Mouse (Mus musculus) 3T3-L1 (cell line): ENCODE data around the gene Slc39a11.
A peak's percentile ranks its signal among the peaks of the same experiment; 100 is the strongest.

Experiments used
- DNase-seq: peaks from one replicate; pipeline ENCODE4 v3.0.0-alpha.2; 2015; ENCODE audit warnings: low read depth, low spot score

The Slc39a11 gene

GRCm38 (mm10) chr11:113633398-113633797, 16.5 kb downstream of the Slc39a11 start:
- DNase-seq = no peak

DNA sequence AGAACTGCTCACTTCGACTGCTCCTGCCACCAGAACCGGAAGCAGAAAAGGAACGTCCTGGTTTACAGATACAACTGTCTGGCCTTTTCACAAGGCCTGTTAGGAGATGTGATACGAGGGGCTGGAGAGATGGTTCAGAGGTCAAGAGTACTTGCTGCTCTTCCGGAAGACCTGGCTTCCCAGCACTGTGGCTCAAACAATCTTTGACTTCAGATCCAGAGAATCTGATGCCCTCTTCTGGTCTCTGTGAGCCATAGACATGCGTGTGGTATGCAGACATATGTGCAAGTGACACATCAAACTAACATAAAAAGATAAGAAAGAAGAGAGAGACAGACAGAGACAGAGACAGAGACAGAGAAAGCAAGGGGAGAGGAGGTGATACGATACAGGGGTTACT, 17.6 kb downstream of the Slc39a11 start:
- no peak for DNase-seq

- DNase-seq = no peak
Observed at GRCm38 (mm10) chr11:113631862-113632261, 18.0 kb downstream of the Slc39a11 start.

- DNase-seq = no peak
Observed at GRCm38 (mm10) chr11:113631302-113631701, 18.6 kb downstream of the Slc39a11 start.

DNA sequence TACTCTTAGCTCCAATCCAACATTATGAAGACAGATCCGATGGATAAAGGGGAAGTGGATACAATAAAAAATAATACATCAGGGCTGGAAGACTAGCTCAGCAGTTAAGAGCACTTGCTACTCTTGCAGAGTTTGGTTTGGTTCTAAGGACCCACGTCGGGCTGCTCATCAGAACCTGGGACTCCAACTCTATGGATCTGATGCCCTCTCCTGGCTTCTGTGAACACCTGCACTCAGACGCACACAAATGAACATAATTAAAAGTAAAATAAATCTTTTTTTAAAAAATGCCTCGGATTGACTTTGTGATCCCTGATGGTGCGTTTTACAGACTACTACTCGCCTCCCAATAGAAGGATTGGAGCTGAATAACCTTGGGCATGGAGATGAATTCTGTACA, 19.2 kb downstream of the Slc39a11 start:
- DNase-seq = peak; percentile 53

DNA sequence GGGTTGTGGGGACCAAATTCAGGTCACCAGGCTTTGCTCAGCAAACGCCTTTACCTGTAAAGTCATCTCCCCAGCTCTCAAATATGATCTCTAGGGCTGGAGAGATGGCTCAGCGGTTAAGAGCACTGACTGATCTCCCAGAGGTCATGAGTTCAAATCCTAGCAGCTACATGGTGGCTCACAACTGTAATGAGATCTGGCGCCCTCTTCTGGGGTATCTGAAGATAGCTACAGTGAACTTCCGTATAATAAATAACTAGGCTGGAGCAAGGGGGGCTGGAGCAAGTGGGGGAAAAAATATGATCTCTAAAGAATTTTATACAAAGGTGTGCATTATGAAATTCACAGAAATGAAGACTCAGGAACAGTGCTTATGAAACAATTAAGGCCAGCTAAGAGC, 22.1 kb downstream of the Slc39a11 start:
- peak; percentile 54 for DNase-seq

DNA sequence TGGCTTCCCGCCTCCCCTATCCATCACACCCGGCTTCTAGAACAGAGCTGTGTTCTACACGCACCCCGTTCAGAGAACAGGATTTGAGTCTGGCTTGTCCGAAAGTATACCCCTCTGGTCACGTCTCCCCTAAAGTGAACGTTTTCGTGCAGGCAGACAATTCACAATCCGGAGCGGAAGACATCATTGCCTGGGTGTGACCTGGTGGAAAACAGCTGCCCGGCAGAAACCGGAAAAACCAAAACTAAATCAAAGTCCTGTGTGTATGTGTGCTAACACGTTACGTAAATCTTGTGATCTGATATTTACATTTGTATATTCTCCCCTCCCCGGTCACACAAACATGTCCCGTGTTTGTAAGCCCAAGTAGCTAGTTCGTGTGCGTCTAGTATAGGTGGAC, 24.4 kb downstream of the Slc39a11 start:
- DNase-seq = no peak

DNA sequence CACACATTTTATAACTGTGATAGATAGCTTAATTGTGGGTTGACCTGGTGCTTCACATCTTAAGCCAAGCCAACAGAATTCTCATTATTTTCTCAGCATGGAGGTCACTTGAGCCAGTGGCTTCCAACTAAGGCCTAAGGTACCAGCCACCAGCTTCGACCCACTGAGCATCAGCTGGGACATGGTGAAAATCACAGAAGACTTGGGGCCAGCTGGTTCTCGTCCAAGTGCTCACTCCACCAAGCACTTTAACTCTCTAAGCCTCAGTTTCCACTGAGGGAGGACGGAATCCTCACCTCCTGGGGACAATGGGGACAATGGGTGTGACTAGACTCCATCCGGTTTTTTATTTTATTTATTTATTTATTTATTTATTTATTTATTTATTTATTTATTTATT, 27.9 kb downstream of the Slc39a11 start:
- no peak for DNase-seq

DNA sequence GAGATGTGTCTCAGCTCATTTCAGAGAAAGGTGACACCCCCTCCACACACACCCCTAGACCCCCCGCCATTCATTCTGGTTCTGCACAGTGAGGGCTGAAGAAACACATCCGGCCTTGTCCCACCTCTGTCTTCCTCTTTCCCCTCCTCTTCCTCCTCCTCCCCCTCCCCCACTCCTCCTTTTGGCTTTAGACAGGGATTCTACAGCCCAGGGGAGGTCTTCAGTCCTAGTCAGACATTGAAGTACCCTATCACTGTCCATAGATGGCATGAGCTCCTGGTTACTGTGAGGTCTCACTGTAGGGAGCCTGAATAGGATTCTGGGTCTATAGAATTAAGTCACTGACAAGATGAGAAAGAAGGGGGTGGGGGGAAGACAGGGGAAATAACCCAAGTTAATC, 28.9 kb downstream of the Slc39a11 start:
- no peak for DNase-seq

DNA sequence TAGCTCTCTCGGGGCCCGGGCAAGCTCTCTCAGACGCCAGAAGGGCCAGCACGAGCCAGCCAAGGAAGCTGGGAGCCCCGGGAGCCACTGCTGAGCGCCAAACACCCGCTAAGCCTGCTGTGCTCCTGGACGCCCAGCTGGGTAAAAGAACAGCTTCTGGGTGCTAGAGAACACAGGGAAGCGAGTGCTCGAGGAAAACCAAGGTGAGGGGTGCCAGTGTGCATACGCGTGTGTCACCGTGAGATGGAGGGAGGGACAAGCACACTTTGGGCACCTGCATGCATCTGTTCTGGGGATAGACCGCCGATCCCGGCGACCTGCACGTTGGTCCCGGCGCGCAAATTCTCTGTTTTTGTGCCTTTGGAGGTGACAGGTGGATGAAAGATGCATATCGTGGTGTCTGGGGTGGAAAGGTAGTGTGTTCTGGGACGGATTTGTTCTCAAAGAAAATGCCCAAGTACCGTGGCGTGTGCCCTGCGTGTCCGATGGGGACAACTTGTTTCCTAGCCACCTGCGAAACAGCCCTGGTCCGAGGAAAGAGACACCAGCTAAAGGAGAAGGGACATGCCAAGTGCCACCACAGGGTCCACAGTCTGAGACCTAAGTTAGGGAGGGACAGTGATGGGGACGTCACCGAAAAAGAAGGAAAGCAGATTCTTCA, 30.3 kb downstream of the Slc39a11 start:
- no peak for DNase-seq

- DNase-seq = no peak
Observed at GRCm38 (mm10) chr11:113618672-113619419, 31.0 kb downstream of the Slc39a11 start, which contains the start of gene Sstr2. Sstr2 (plus strand) TSS chr11:113619342.

DNA sequence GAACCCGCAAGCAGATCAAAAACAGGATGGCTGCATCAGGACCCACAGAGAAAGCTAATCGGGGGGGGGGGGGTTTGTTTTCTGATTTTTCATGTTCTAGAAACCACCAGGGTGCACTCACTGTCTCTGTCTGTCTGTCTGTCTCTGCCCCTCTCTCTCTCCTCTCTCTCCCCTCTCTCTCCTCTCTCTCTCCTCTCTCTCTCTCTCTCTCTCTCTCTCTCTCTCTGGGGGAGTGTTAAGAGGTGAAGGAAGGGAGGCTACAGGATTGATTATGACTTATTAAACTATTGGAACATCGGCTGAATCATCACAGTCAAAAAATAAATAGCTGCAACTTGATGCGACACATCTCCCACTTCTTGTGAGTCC, 31.6 kb downstream of the Slc39a11 start:
- DNase-seq = no peak

GRCm38 (mm10) chr11:113617132-113617911, 32.6 kb downstream of the Slc39a11 start:
- DNase-seq = peak; percentile 83

DNA sequence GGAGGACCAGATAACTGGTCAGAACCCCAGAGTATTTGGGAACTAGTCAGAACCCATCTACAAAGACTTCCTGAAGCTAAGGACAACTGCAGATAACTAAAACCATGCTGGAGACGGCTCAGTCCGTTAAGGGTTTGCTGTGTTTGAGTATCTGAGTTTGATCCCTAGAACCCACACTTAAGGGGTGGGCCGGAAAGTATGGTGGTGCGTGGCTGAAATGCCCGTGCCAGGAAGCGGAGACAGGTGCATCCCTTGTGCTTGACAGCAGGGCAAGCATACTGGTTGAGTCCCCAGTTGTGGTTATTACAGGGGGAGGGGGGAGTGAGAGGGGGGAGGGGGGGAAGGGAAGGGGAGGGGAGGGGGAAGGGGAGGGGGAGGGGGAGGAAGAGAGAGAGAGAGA, 35.4 kb downstream of the Slc39a11 start:
- DNase-seq = no peak

DNA sequence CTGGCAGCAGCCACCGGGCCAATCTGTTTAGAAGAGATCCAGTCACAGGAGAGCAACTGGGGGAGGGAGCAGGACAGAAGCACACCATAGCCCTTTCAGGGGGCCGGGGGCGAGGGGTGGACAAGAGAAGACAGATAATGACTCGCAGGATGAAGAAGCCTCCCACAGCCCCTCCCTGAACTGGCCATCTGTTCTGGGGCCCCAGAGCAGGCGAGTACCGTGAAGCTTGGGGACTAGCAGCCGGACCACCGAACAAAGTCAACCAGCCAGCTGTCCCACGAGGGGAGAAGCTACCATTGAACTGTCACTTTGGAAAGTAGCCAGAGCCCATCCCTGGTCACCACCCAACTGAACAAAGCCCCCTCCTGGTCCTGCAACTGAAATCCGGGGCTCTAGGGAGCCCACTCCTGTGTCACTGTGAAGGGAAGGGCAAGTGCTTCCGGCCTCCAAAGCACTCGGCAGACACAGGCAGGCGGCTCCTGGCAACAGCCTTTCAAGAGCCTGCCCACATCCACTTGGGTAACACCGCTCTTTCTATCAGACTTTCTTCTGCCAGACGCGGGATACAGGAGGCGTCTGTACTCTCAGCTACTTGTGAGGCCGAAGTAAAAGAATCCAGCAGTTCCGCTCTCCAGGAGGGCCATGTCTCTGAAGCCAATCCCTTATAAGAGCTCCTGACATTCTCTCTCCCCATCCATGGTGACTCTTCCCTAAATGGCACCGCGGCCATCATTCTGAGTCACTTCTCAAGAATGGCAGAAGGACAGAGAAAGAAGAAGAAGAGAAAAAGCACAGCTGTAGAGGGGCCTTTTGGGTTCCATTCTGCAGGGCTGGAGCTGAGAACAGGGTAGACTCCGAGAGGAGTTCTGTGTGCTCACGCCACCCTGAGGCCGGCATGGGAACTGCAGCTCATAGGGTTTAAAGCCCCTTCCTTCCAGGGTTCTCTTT, 37.9 kb downstream of the Slc39a11 start:
- DNase-seq = peak; percentile 44

DNA sequence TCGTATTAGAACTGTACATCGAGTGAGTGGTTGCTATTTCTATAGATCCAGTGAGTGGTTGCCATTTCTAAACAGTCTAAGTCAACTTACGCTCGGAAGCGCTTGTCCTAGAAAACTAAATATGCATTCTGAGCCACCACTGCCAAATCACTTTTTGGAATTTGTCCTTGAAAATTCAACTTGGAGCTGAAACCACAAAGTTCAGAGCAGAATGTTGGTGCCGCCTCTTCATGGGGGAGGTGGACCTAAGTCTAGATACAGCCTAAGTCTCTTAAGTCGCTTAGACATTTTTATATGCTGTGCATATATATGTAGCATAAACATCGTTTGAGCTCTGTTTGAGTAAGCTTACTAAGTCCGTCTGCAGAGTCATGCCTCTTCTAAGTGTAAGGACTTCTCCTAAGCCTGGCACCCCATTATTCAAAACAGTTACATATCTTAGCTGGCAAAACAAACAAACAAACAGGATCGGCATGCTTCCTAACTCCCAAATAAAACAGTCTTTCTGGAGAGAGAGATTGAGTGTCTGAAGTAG, 38.7 kb downstream of the Slc39a11 start:
- DNase-seq = no peak

- peak; percentile 10 for DNase-seq
Observed at GRCm38 (mm10) chr11:113610266-113610665, 39.6 kb downstream of the Slc39a11 start.

DNA sequence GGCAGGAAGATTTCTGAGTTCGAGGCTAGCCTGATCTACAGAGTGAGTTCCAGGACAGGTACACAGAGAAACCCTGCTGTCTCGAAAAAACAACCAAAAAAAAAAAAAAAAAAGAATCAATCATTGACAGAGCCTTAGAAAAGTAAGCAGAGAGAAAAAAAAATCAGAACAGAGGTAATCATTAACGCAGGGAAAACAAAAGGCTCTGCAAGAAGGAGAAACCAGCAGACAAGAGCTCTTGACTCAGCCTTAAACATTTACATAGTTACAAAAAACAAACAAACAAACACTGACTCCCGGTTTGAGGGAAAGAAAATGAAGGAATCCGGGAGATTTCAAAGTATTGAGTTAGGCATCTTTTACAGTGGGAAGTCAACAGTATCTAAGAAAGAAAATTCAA, 40.3 kb downstream of the Slc39a11 start:
- DNase-seq = no peak

- no peak for DNase-seq
Observed at GRCm38 (mm10) chr11:113607556-113607955, 42.3 kb downstream of the Slc39a11 start.

GRCm38 (mm10) chr11:113601616-113602343, 48.1 kb downstream of the Slc39a11 start:
- DNase-seq = no peak
